Comparison of ENCODE assay signal across 9 mouse cellular contexts in genomic region chr17:27422726-27423381, GRCm38 (mm10).
DNase-seq lines count a peak whose midpoint lies in the region; ATAC-seq lines count a peak whose summit lies in the region.
"Had no signal": no experiment of that assay in that cellular context is flagged by ENCODE, and none has a peak within 500 bp of the region (broad histone marks: within the 10 kb centered on the region; RNA-seq: fewer than 3 reads in every experiment).

No protein-coding gene starts in this region.

- no peak overlapping the region for H3K4me3 ChIP-seq in embryonic facial prominence, embryonic 14.5 days (ENCODE audit: low read depth, low read length)
- H3K4me3 ChIP-seq in neural tube, embryonic 11.5 days (ENCODE audit: low read depth, low read length): no peak overlapping the region

- peaks cover 2% of the 10 kb centered on the region; the same call in 1 of the 2 replicates for H3K9me3 ChIP-seq in embryonic facial prominence, embryonic 14.5 days (ENCODE audit: control insufficient read depth, low read length)
- no peaks in the 10 kb centered on the region for H3K9me3 ChIP-seq in neural tube, embryonic 11.5 days (ENCODE audit: control insufficient read depth, low read length)

- H3K27me3 ChIP-seq in embryonic facial prominence, embryonic 14.5 days (replicated peaks; ENCODE audit: control insufficient read depth, insufficient read depth, low read length): no peaks in the 10 kb centered on the region
- H3K27me3 ChIP-seq in neural tube, embryonic 11.5 days (ENCODE audit: control insufficient read depth, insufficient read depth, low read length): no peaks in the 10 kb centered on the region

- DNase-seq in gastrocnemius, postnatal 10 days: peak; percentile 33
- no peak for DNase-seq in gastrocnemius, adult 18-20 months (ENCODE audit: low spot score)
- peak; percentile 80 for DNase-seq in embryonic facial prominence, embryonic 14.5 days (ENCODE audit: low spot score)
- DNase-seq in heart, postnatal 14 days: peak; percentile 53 to 57
- DNase-seq in left cerebral cortex, adult 9 months (ENCODE audit: low spot score in 2 of 2): peak; percentile 39 to 76
- DNase-seq in neural tube, embryonic 11.5 days (ENCODE audit: low spot score): no peak
- DNase-seq in spleen, postnatal 10 days (ENCODE audit: low spot score in 2 of 2): no peak
- no peak for DNase-seq in spleen, adult 18-20 months

- ATAC-seq in embryonic facial prominence, embryonic 14.5 days (ENCODE audit: low read depth): peak; percentile 81
- ATAC-seq in neural tube, embryonic 11.5 days (ENCODE audit: insufficient read depth, low FRiP score, low TSS enrichment): no peak

- no peaks in the 10 kb centered on the region for H3K36me3 ChIP-seq in embryonic facial prominence, embryonic 14.5 days (ENCODE audit: control insufficient read depth, insufficient read depth, low read length)
- H3K36me3 ChIP-seq in neural tube, embryonic 11.5 days (ENCODE audit: control insufficient read depth, insufficient read depth, low read length): no peaks in the 10 kb centered on the region

- intact Hi-C loops in heart, postnatal 14 days (cut with DNase I): no loop called here

- H3K9ac ChIP-seq in embryonic facial prominence, embryonic 14.5 days (ENCODE audit: low read depth, low read length): no peak overlapping the region
- peak overlapping the region; percentile 3; the same call in 1 of the 2 replicates for H3K9ac ChIP-seq in neural tube, embryonic 11.5 days (ENCODE audit: low read length)

- 20% methylated on average over 10 of the region's 10 CpGs for WGBS in embryonic facial prominence, embryonic 14.5 days
- WGBS in neural tube, embryonic 11.5 days: 17% methylated on average over 10 of the region's 10 CpGs

- H3K4me1 ChIP-seq in embryonic facial prominence, embryonic 14.5 days (ENCODE audit: control insufficient read depth, insufficient read depth, low read length): peaks cover 19% of the 10 kb centered on the region
- H3K4me1 ChIP-seq in neural tube, embryonic 11.5 days (ENCODE audit: control insufficient read depth, insufficient read depth, low read length): peaks cover 14% of the 10 kb centered on the region

- no peak overlapping the region for H3K4me2 ChIP-seq in embryonic facial prominence, embryonic 14.5 days (ENCODE audit: low read depth, low read length)
- no peak overlapping the region; the same call in 1 of the 2 replicates for H3K4me2 ChIP-seq in neural tube, embryonic 11.5 days (ENCODE audit: low read depth)

- 0 out of 2 replicates have a peak overlapping the region, but pooled peaks have one; percentile 44 for H3K27ac ChIP-seq in embryonic facial prominence, embryonic 14.5 days (replicated peaks; ENCODE audit: low read depth, low read length)
- H3K27ac ChIP-seq in neural tube, embryonic 11.5 days (ENCODE audit: low read depth, low read length): peak overlapping the region; percentile 60
- H3K27ac ChIP-seq: macrophage had no signal

Comparison
In these comparisons a context has a peak if more than half of its experiments do, and no peak if none do; other contexts are left out.
1. DNase-seq: peak in gastrocnemius, postnatal 10 days (single experiment), embryonic facial prominence, embryonic 14.5 days (single experiment), heart, postnatal 14 days (2 of 2) and left cerebral cortex, adult 9 months (2 of 2); none in gastrocnemius, adult 18-20 months (single experiment), neural tube, embryonic 11.5 days (single experiment), spleen, postnatal 10 days (0 of 2) and spleen, adult 18-20 months (0 of 2).